Mouse (Mus musculus): Measurements from ENCODE around the gene Olfr651. TPM values are rescaled to one million over a fixed set of nuclear protein-coding genes. Genes with fewer than 3 reads are reported as not detected.
"Not testable (repeated sequence)": the region's sequence is repeated elsewhere in the genome, so short reads cannot be mapped to it uniquely, and the experiment has no call there.

The Olfr651 gene
- not detected in 2 replicates for polyA plus RNA-seq (2014; fragmentation: Nextera tagmentation; extraction: Ambion mirVana)

DNA sequence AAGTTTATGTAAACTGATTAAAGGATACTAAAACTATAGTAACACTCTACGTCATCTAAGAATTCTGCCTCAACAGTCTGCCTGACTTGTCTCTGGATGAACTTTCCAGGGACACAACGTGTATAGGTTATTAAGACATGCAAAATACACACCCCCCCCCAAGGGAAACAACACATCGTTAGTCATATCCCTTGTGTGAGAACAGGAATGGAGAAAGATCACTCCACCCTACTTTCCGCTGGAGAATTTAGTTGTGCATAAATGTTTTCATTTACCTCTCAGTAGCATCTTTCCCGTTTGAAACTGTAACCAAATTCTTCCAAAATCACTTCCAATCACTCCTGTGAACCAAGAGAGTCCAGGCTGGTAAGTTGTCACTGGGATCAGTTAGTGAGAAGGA, at the start of gene Olfr651:
Gene Olfr651, plus strand, starts transcription at position 301 of the 400 bp plus-strand sequence.
- no peak for ATAC-seq (ENCODE audit: low FRiP score)
- Histone ChIP-seq H3K4me3 (ENCODE audit: low read depth, low read length) (no peak within 1 kb of the TSS), H3K9ac (ENCODE audit: low read depth, low read length) (no peak within 1 kb of the TSS), H3K27me3 (ENCODE audit: control insufficient read depth, insufficient read depth, low read length) (no peaks in the 10 kb centered on the region), H3K9me3 (ENCODE audit: control insufficient read depth, low read length) (no peaks in the 10 kb centered on the region), H3K36me3 (ENCODE audit: control insufficient read depth, insufficient read depth, low read length) (no peaks in the 10 kb centered on the region), H3K4me1 (replicated peaks; ENCODE audit: control insufficient read depth, insufficient read depth, low read length) (no peaks in the 10 kb centered on the region), H3K4me2 (replicated peaks; ENCODE audit: low read depth, low read length) (no peak within 1 kb of the TSS), H3K27ac (ENCODE audit: low read depth, low read length) (no peak within 1 kb of the TSS)
- DNase-seq (ENCODE audit: low spot score) = no peak
- 76% methylated on average over 5 of the region's 5 CpGs for whole genome bisulfite sequencing

DNA sequence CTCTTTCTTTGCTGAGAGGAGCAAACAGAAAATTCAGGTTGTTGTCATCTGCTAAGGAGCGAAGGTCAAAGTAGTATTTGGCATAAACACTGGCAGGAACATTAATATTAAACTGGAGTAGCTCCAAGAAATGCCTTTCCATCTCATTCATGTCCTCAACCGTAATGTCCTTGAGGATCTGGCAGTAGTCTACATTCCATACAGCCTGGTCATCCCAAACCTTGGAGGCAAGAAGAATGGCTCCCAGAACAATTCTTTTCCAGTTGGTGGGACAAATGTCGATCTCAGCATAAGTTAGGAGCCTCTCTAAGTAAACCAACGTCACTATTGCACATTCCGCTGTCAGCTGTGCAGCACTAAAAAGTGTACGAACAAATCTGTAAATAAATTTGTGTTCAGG, 48.7 kb upstream of the Olfr651 start:
- H3K9ac ChIP-seq (ENCODE audit: low read depth, low read length); H3K9me3 ChIP-seq (ENCODE audit: control insufficient read depth, low read length); H3K27ac ChIP-seq (ENCODE audit: low read depth, low read length); H3K4me1 ChIP-seq (replicated peaks; ENCODE audit: control insufficient read depth, insufficient read depth, low read length); H3K4me3 ChIP-seq (ENCODE audit: low read depth, low read length); H3K36me3 ChIP-seq (ENCODE audit: control insufficient read depth, insufficient read depth, low read length); ATAC-seq (ENCODE audit: low FRiP score); H3K27me3 ChIP-seq (ENCODE audit: control insufficient read depth, insufficient read depth, low read length); H3K4me2 ChIP-seq (replicated peaks; ENCODE audit: low read depth, low read length); DNase-seq (ENCODE audit: low spot score): not testable (repeated sequence)
- WGBS = 74% methylated on average over 5 of the region's 6 CpGs

DNA sequence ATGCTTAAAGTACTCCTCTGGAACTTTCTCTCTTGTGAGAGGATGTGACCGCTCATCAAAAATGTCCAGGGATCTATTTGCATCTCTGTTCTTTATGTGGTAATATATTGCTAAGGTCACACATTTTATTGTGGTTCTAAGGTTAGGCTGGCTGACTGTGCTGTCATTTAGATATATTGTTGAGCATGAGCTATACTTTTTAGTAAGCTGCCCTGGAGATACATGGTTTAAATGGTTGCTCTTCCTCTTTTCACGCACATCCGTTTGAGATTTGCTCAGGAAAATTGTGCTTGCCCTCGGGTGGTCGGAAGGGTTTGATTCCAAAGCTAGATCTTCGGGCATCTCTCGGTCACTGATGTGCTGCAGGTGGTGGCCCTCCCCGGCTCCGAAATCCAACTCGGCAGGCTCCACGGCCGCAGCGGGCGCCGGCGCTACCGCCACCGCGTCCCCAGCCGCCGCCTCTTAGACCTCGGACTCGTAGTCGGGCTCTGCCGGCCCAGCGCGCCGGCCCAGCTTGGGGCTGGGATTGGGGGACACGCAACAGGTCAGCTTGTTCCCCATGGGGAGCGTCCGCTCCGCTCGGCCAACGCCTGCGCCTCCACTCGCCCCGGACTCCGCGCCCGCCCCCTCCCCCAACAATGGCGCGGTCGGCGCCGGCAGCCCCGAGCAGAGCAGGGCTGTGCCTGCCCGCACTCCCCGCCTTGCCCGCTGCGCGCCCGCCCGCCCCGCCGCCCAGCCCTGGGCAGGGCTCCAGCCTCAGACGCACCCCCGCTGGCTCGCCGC, 48.2 kb upstream of the Olfr651 start:
- H3K4me1 ChIP-seq (replicated peaks; ENCODE audit: control insufficient read depth, insufficient read depth, low read length) = no peaks in the 10 kb centered on the region
- no peak overlapping the region for H3K27ac ChIP-seq (ENCODE audit: low read depth, low read length)
- H3K27me3 ChIP-seq (ENCODE audit: control insufficient read depth, insufficient read depth, low read length) = peaks cover 2% of the 10 kb centered on the region; the same call in 1 of the 2 replicates
- no peaks in the 10 kb centered on the region for H3K36me3 ChIP-seq (ENCODE audit: control insufficient read depth, insufficient read depth, low read length)
- peak overlapping the region; percentile 47; the same call in 1 of the 2 replicates for H3K9ac ChIP-seq (ENCODE audit: low read depth, low read length)
- H3K4me3 ChIP-seq (ENCODE audit: low read depth, low read length) = peak overlapping the region; percentile 40
- DNase-seq (ENCODE audit: low spot score) = peak; percentile 56
- H3K4me2 ChIP-seq (replicated peaks; ENCODE audit: low read depth, low read length) = peak overlapping the region; percentile 56
- WGBS = 2% methylated on average over 55 of the region's 59 CpGs
- H3K9me3 ChIP-seq (ENCODE audit: control insufficient read depth, low read length) = no peaks in the 10 kb centered on the region
- ATAC-seq (ENCODE audit: low FRiP score) = peak; percentile 97

DNA sequence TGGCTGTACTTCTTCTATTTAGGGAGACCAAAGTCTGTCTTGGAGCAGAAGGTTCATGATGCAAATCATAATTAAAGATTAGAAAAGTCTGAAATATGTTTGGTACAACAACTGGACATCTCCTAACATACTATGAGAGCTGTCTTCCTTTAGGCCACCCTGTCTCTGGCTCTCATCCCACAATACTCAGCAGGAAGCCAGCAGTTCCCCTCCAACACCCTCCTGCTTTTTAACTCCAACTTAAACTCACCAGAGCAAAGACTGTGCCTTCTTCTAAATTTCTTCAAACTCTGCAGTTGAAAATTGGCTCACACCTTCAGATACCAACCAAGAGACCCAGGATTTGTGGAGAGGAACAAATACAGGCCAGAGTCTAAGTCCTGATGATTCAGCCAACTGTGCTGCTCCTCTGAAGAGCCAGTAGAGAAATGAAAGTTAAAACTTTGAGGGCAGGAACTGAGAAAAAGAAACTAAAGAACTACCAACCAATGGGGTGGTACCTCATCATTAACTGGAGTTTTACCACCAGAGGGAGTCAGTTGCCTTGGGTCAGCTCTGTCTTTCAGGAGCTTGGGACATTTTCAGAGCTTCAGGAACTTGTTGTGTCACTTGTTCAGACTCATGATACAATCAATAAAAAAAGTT, 42.4 kb upstream of the Olfr651 start, which contains the start of gene Trim30d:
Gene Trim30d, minus strand, starts transcription at position 429 of the 645 bp plus-strand sequence.
- not testable (repeated sequence) for H3K36me3 ChIP-seq (ENCODE audit: control insufficient read depth, insufficient read depth, low read length); DNase-seq (ENCODE audit: low spot score); H3K4me2 ChIP-seq (replicated peaks; ENCODE audit: low read depth, low read length); H3K4me1 ChIP-seq (replicated peaks; ENCODE audit: control insufficient read depth, insufficient read depth, low read length); H3K27me3 ChIP-seq (ENCODE audit: control insufficient read depth, insufficient read depth, low read length); H3K4me3 ChIP-seq (ENCODE audit: low read depth, low read length); H3K27ac ChIP-seq (ENCODE audit: low read depth, low read length); ATAC-seq (ENCODE audit: low FRiP score); H3K9ac ChIP-seq (ENCODE audit: low read depth, low read length); H3K9me3 ChIP-seq (ENCODE audit: control insufficient read depth, low read length)

GRCm38 (mm10) chr7:104552700-104553099, 2.8 kb downstream of the Olfr651 start:
- no peak overlapping the region for H3K4me3 ChIP-seq (ENCODE audit: low read depth, low read length)
- ATAC-seq (ENCODE audit: low FRiP score) (no peak), DNase-seq (ENCODE audit: low spot score) (no peak)
- H3K9me3 ChIP-seq (ENCODE audit: control insufficient read depth, low read length) = no peaks in the 10 kb centered on the region
- no peaks in the 10 kb centered on the region for H3K27me3 ChIP-seq (ENCODE audit: control insufficient read depth, insufficient read depth, low read length)
- no peak overlapping the region for H3K27ac ChIP-seq (ENCODE audit: low read depth, low read length)
- WGBS = 52% methylated on average over 1 of the region's 1 CpGs
- H3K4me1 ChIP-seq (replicated peaks; ENCODE audit: control insufficient read depth, insufficient read depth, low read length) = no peaks in the 10 kb centered on the region
- H3K36me3 ChIP-seq (ENCODE audit: control insufficient read depth, insufficient read depth, low read length) = no peaks in the 10 kb centered on the region
- no peak overlapping the region for H3K4me2 ChIP-seq (replicated peaks; ENCODE audit: low read depth, low read length)
- H3K9ac ChIP-seq (ENCODE audit: low read depth, low read length) = no peak overlapping the region

DNA sequence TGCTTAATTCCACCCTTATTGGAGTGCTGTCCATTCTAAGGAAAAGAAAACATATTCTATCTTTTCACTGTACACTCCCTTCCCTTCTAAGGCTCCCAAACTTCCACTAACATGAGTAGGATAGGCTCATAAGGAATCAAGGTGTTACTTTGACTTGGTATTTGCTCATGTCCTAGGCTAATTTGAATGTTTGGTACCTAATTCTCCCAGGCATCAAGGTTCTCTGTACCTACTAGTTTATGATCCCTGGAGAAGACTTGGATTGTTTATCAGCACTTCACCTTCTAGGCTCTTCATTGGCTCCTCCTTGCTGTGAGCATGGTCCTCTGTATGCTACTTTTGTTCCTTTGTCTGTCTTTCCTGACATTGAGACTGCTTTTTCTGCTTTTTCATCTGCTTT, 10.7 kb downstream of the Olfr651 start, which contains the start of gene Olfr652:
Gene Olfr652, plus strand, starts transcription at position 301 of the 400 bp plus-strand sequence.
- H3K27me3 ChIP-seq (ENCODE audit: control insufficient read depth, insufficient read depth, low read length) = no peaks in the 10 kb centered on the region
- no peak within 1 kb of the TSS for H3K4me3 ChIP-seq (ENCODE audit: low read depth, low read length)
- H3K9me3 ChIP-seq (ENCODE audit: control insufficient read depth, low read length) = no peaks in the 10 kb centered on the region
- DNase-seq (ENCODE audit: low spot score) (no peak), ATAC-seq (ENCODE audit: low FRiP score) (no peak)
- H3K27ac ChIP-seq (ENCODE audit: low read depth, low read length) = no peak within 1 kb of the TSS
- no peaks in the 10 kb centered on the region for H3K4me1 ChIP-seq (replicated peaks; ENCODE audit: control insufficient read depth, insufficient read depth, low read length)
- H3K4me2 ChIP-seq (replicated peaks; ENCODE audit: low read depth, low read length) = no peak within 1 kb of the TSS
- no peak within 1 kb of the TSS for H3K9ac ChIP-seq (ENCODE audit: low read depth, low read length)
- no peaks in the 10 kb centered on the region for H3K36me3 ChIP-seq (ENCODE audit: control insufficient read depth, insufficient read depth, low read length)

DNA sequence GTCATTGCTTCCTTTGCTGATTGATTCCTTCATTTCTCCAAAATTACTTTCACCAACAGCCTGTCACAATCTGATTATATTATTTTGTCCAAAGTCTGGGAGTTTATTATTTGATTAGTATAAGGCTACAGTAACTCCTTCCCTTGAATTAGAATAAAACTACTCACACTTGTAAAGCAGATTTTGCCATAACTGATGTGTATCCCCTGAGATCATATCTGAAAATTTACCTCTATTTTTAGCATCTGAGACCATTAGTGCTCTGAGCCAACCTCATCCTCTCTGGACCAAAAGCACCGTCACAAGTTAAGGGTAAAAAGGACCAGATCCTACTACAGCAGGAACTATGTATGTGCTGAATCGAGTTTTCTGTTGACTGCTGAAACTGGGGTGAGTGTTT, 27.1 kb downstream of the Olfr651 start, which contains the start of gene Olfr653:
Gene Olfr653, plus strand, starts transcription at position 301 of the 400 bp plus-strand sequence.
- no peak within 1 kb of the TSS for H3K4me2 ChIP-seq (replicated peaks; ENCODE audit: low read depth, low read length)
- H3K4me3 ChIP-seq (ENCODE audit: low read depth, low read length) = no peak within 1 kb of the TSS
- H3K9ac ChIP-seq (ENCODE audit: low read depth, low read length) = no peak within 1 kb of the TSS
- H3K27me3 ChIP-seq (ENCODE audit: control insufficient read depth, insufficient read depth, low read length) = no peaks in the 10 kb centered on the region
- no peak within 1 kb of the TSS for H3K27ac ChIP-seq (ENCODE audit: low read depth, low read length)
- no peaks in the 10 kb centered on the region for H3K36me3 ChIP-seq (ENCODE audit: control insufficient read depth, insufficient read depth, low read length)
- ATAC-seq (ENCODE audit: low FRiP score) (no peak), DNase-seq (ENCODE audit: low spot score) (no peak)
- no peaks in the 10 kb centered on the region for H3K4me1 ChIP-seq (replicated peaks; ENCODE audit: control insufficient read depth, insufficient read depth, low read length)
- H3K9me3 ChIP-seq (ENCODE audit: control insufficient read depth, low read length) = no peaks in the 10 kb centered on the region
- 80% methylated on average over 2 of the region's 2 CpGs for WGBS

DNA sequence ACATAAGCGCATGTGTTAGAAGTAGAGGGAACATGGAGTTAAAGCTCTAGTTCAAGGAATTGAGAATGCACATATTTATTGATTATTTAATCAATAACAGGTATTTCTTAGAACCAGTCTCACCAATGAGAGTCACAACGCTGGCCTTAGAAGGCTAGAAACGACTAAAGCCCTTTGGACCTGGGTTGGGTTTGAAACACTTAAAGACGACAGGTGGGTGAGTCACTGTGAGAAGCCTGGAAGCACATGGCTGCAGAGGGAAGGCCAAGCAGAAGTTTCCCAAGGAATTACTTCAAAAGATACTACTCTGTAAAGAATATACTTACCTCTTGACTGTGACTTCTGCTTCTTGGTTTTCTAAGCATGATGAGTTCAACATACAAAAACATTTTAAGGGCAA, 30.9 kb downstream of the Olfr651 start:
- WGBS = 92% methylated on average over 4 of the region's 4 CpGs
- Histone ChIP-seq H3K9ac (ENCODE audit: low read depth, low read length) (no peak overlapping the region), H3K27ac (ENCODE audit: low read depth, low read length) (no peak overlapping the region), H3K4me1 (replicated peaks; ENCODE audit: control insufficient read depth, insufficient read depth, low read length) (no peaks in the 10 kb centered on the region), H3K4me2 (replicated peaks; ENCODE audit: low read depth, low read length) (no peak overlapping the region), H3K27me3 (ENCODE audit: control insufficient read depth, insufficient read depth, low read length) (no peaks in the 10 kb centered on the region), H3K4me3 (ENCODE audit: low read depth, low read length) (no peak overlapping the region), H3K9me3 (ENCODE audit: control insufficient read depth, low read length) (no peaks in the 10 kb centered on the region), H3K36me3 (ENCODE audit: control insufficient read depth, insufficient read depth, low read length) (no peaks in the 10 kb centered on the region)
- DNase-seq (ENCODE audit: low spot score) (no peak), ATAC-seq (ENCODE audit: low FRiP score) (no peak)
